Mouse (Mus musculus) E14TG2a.4 (cell line): ENCODE measurements around the gene Pimreg.

Experiments used
- CTCF ChIP-seq: conservative IDR thresholded peaks from 2 replicates; pipeline ENCODE4 v1.5.1; 2014; ENCODE audit warnings: low read length
- NANOG ChIP-seq: IDR thresholded peaks from 2 replicates; pipeline ENCODE4 v1.6.1; 2014; ENCODE audit warnings: borderline replicate concordance, low read length, mixed read lengths

DNA sequence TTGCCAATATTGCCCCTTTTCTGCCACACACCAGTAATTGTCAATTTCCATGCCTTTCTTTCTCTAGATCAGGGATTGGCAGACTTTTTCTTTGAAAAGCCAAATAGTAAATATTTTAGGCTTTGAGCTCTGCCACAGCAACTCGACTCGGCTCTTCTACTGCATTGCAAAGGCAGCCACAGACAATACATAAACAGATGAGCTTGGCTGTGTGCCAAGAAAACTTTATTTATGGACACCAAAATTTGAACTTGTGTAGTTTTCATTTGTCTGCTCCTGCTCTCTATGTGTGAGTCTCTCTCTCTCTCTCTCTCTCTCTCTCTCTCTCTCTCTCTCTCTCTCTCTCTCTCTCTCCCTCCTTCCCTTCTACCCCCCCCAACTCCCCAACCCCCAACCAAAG lies 13.3 kb downstream of the Pimreg start:
- TF ChIP-seq CTCF (no peak), NANOG (no peak)
